Mouse (Mus musculus) bone marrow macrophage, adult 2 months (primary cell): ENCODE results near the gene Ecm1.

Experiments used
- CTCF ChIP-seq: IDR thresholded peaks from 2 replicates; pipeline ENCODE4 v1.5.1; 2012; ENCODE audit warnings: low read depth, mild to moderate bottlenecking, low read length, moderate library complexity
- POLR2A ChIP-seq: IDR thresholded peaks from 2 replicates; pipeline ENCODE4 v1.6.1; 2012; ENCODE audit warnings: mild to moderate bottlenecking, low read depth, low read length, borderline replicate concordance

GRCm38 (mm10) chr3:95700233-95700681 lies 39.1 kb downstream of the Ecm1 start:
- TF ChIP-seq POLR2A (no peak), CTCF (no peak)
